ENCODE assay signal across 16 mouse cellular contexts in the genomic region with DNA sequence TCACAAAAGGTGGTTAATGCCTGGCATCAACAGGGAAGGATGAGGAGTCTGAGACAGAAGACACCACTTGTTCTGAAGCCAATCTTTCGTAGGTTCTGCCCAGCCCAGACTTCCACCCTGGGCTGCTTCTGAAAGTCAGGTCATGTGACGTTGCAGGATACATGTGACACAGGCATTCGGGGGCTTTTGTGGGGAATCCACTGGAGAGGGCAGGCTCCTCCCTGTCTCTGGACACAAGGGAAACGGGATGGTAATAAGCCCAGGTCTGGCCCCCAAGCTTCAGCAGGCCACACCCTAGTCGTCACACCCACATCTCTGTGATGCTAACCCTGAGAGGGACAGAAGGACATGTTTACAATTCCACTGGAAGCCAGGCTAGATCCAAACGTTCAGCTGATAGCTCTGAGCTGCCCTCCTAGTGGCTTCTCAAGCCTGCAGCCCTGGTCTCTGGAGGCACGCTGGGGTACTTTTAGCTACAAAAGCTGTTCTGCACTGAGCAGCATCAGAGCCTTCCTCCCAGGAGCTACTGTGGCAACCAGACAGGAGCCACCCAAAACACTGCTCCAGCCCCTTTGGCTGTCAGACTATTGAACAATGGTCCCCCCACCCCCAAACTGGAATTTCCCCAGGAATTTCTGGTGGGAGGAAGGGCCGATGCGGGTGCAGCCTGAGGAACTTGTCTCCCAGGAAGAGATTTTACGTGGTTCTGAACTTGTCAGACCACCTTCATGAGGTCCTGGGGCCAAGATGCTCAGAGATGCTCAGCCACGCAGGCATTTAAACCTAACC. TPM values are rescaled to one million over a fixed set of nuclear protein-coding genes. Genes with fewer than 3 reads are reported as not detected.
DNase-seq lines count a peak whose midpoint lies in the region; ATAC-seq and TF ChIP-seq lines count a peak whose summit lies in the region.
"Had no signal": no experiment of that assay in that cellular context is flagged by ENCODE, and none has a peak within 500 bp of the region (broad histone marks: within the 10 kb centered on the region; RNA-seq: fewer than 3 reads in every experiment).

No protein-coding gene starts in this region.

- H3K4me1 ChIP-seq in kidney, embryonic 16.5 days (ENCODE audit: insufficient read depth, low read length) = peaks cover 11% of the 10 kb centered on the region
- peaks cover 26% of the 10 kb centered on the region for H3K4me1 ChIP-seq in embryonic facial prominence, embryonic 10.5 days
- H3K4me1 ChIP-seq: neural tube, embryonic 15.5 days had no signal

- H3K27me3 ChIP-seq in kidney, embryonic 16.5 days (ENCODE audit: insufficient read depth, low read length) = no peaks in the 10 kb centered on the region
- no peaks in the 10 kb centered on the region for H3K27me3 ChIP-seq in C2C12 (ENCODE audit: control insufficient read depth, insufficient read depth, insufficient read length)
- no peaks in the 10 kb centered on the region for H3K27me3 ChIP-seq in embryonic facial prominence, embryonic 10.5 days (replicated peaks; ENCODE audit: low read depth, poor library complexity, severe bottlenecking)
- H3K27me3 ChIP-seq: embryonic facial prominence, embryonic 12.5 days; neural tube, embryonic 15.5 days had no signal

- H3K36me3 ChIP-seq in kidney, embryonic 16.5 days (ENCODE audit: insufficient read depth, low read length) = no peaks in the 10 kb centered on the region
- no peaks in the 10 kb centered on the region for H3K36me3 ChIP-seq in C2C12 (ENCODE audit: control insufficient read depth, insufficient read depth)
- H3K36me3 ChIP-seq in embryonic facial prominence, embryonic 10.5 days (replicated peaks) = no peaks in the 10 kb centered on the region
- H3K36me3 ChIP-seq: embryonic facial prominence, embryonic 12.5 days; G1E; neural tube, embryonic 15.5 days had no signal

- intact Hi-C loops in gastrocnemius, adult 2 months (cut with DNase I) = no loop called here
- intact Hi-C loops in gastrocnemius, postnatal 14 days (cut with DNase I; ENCODE audit: low total_unique reads) = no loop called here

- peak overlapping the region; percentile 13; the same call in 1 of the 2 replicates for H3K27ac ChIP-seq in gastrocnemius, adult 2 months
- H3K27ac ChIP-seq in kidney, embryonic 16.5 days (ENCODE audit: low read length) = 0 out of 2 replicates have a peak overlapping the region, but pooled peaks have one; percentile 7
- H3K27ac ChIP-seq in embryonic facial prominence, embryonic 10.5 days (replicated peaks) = peak overlapping the region; percentile 3; the same call in 1 of the 2 replicates
- H3K27ac ChIP-seq: embryonic facial prominence, embryonic 12.5 days; neural tube, embryonic 15.5 days had no signal

- H3ac ChIP-seq in C2C12 (ENCODE audit: control insufficient read depth, insufficient read length, low read depth) = no peak overlapping the region

- no peak for DNase-seq in gastrocnemius, adult 2 months
- DNase-seq in gastrocnemius, postnatal 14 days = no peak
- no peak for DNase-seq in kidney, postnatal 10 days
- no peak for DNase-seq in embryonic facial prominence, embryonic 10.5 days (ENCODE audit: low spot score)
- DNase-seq in adrenal gland, postnatal 25 days = no peak
- DNase-seq: cerebellum, postnatal 14 days; liver, postnatal 0 days; right cerebral cortex, adult 18-20 months had no signal

- peak overlapping the region; percentile 16; the same call in 1 of the 2 replicates for H3K9ac ChIP-seq in kidney, embryonic 16.5 days (replicated peaks; ENCODE audit: low read length)
- H3K9ac ChIP-seq: embryonic facial prominence, embryonic 12.5 days; liver, postnatal 0 days; neural tube, embryonic 15.5 days had no signal

- ATAC-seq in kidney, embryonic 16.5 days (ENCODE audit: low FRiP score, low TSS enrichment) = peak; percentile 30
- ATAC-seq in activated CD4-positive, CD25-positive, alpha-beta regulatory T cell, adult 4 months = no peak
- ATAC-seq: inflammation-experienced regulatory T-cells, adult 6 months; liver, postnatal 0 days; midbrain, embryonic 16.5 days had no signal

- no peaks in the 10 kb centered on the region for H3K79me2 ChIP-seq in C2C12 (ENCODE audit: control insufficient read depth, insufficient read depth)

- H3K9me3 ChIP-seq in kidney, embryonic 16.5 days (ENCODE audit: low read length) = no peaks in the 10 kb centered on the region
- H3K9me3 ChIP-seq in embryonic facial prominence, embryonic 10.5 days = no peaks in the 10 kb centered on the region
- H3K9me3 ChIP-seq: embryonic facial prominence, embryonic 12.5 days; G1E; neural tube, embryonic 15.5 days had no signal

- 42% methylated on average over 11 of the region's 11 CpGs for WGBS in kidney, embryonic 16.5 days
- 59% methylated on average over 11 of the region's 11 CpGs for WGBS in embryonic facial prominence, embryonic 10.5 days

- no peak for TF ChIP-seq CTCF in gastrocnemius, adult 2 months (IDR thresholded peaks at IDR 0.05)
- TF ChIP-seq CTCF in C2C12 (IDR thresholded peaks at IDR 0.05; ENCODE audit: control insufficient read depth, insufficient read depth, insufficient read length) = no peak

- no peak overlapping the region for H3K4me3 ChIP-seq in gastrocnemius, adult 2 months
- H3K4me3 ChIP-seq in kidney, embryonic 16.5 days (ENCODE audit: low read length) = no peak overlapping the region
- H3K4me3 ChIP-seq in C2C12 (ENCODE audit: insufficient read depth, poor library complexity, severe bottlenecking) = no peak overlapping the region
- no peak overlapping the region for H3K4me3 ChIP-seq in embryonic facial prominence, embryonic 10.5 days
- H3K4me3 ChIP-seq: embryonic facial prominence, embryonic 12.5 days; neural tube, embryonic 15.5 days had no signal

- H3K4me2 ChIP-seq in kidney, embryonic 16.5 days (replicated peaks; ENCODE audit: low read depth, low read length) = no peak overlapping the region
- H3K4me2 ChIP-seq: embryonic facial prominence, embryonic 12.5 days; neural tube, embryonic 15.5 days had no signal

- H3K79me3 ChIP-seq in C2C12 (ENCODE audit: low read depth) = no peaks in the 10 kb centered on the region

TF ChIP-seq in C2C12, 6 proteins besides CTCF, POLR2A, EP300 and RAD21:
- no peak for TF ChIP-seq MAX (IDR thresholded peaks at IDR 0.05)
- peak; percentile 56 for TF ChIP-seq USF1 (IDR thresholded peaks at IDR 0.05; ENCODE audit: low read depth)

RNA-seq across cellular contexts. Expression of gene Snn, which starts 42.7 kb away (rescaled TPM):
- total RNA-seq in gastrocnemius, adult 2 months (2021) = 1 to 10 TPM; 2.7 to 3.1 TPM
- total RNA-seq in gastrocnemius, postnatal 14 days (2021) = 10 to 100 TPM in 1 of 2 experiments, 1 to 10 TPM in 1; 7.6 to 10.9 TPM
- polyA plus RNA-seq in kidney, embryonic 16.5 days (2015; fragmentation: Nextera tagmentation; extraction: Ambion mirVana) = 40.6 and 42.1 TPM in 2 replicates
- polyA plus RNA-seq in C2C12 (2012; fragmentation: generic; extraction: Trizol) = 54.1 TPM
- polyA plus RNA-seq in embryonic facial prominence, embryonic 10.5 days (2016; fragmentation: Nextera tagmentation; extraction: Ambion mirVana) = 56.5 and 59.5 TPM in 2 replicates
- total RNA-seq in adrenal gland, postnatal 25 days (2021) = 12.5 and 16.7 TPM in 2 replicates
- 1 to 10 TPM in 1 of 2 experiments, under 1 TPM in 1; 0.53 to 1.2 TPM for polyA plus RNA-seq in activated CD4-positive, CD25-positive, alpha-beta regulatory T cell, adult 4 months (2017; shearing (Covaris generic))

RNA-seq across cellular contexts. Expression of gene Litaf, which starts 48.0 kb away (rescaled TPM):
- total RNA-seq in gastrocnemius, adult 2 months (2021) = 1 to 10 TPM; 4.8 to 9.3 TPM
- total RNA-seq in gastrocnemius, postnatal 14 days (2021) = 10 to 100 TPM; 17.0 to 19.2 TPM
- polyA plus RNA-seq in kidney, embryonic 16.5 days (2015; fragmentation: Nextera tagmentation; extraction: Ambion mirVana) = 134 and 138 TPM in 2 replicates
- 116 TPM for polyA plus RNA-seq in C2C12 (2012; fragmentation: generic; extraction: Trizol)
- 97.3 and 115 TPM in 2 replicates for polyA plus RNA-seq in embryonic facial prominence, embryonic 10.5 days (2016; fragmentation: Nextera tagmentation; extraction: Ambion mirVana)
- total RNA-seq in adrenal gland, postnatal 25 days (2021) = 38.6 and 46.5 TPM in 2 replicates
- polyA plus RNA-seq in activated CD4-positive, CD25-positive, alpha-beta regulatory T cell, adult 4 months (2017; shearing (Covaris generic)) = 10 to 100 TPM; 40.1 to 49.5 TPM

Comparison
In these comparisons a context has a peak if more than half of its experiments do, and no peak if none do; other contexts are left out.
1. RNA of gene Snn, which starts 42.7 kb away (polyA plus RNA-seq): 56.5 to 59.5 TPM in embryonic facial prominence, embryonic 10.5 days, 54.1 TPM in C2C12 (single experiment) and 40.6 to 42.1 TPM in kidney, embryonic 16.5 days; 0.53 to 1.2 TPM in activated CD4-positive, CD25-positive, alpha-beta regulatory T cell, adult 4 months; every median in the first group is over 10 times any median in the second.
2. Peak in every context shown above with its lines, with median percentiles within 50 percentile points of each other: H3K27ac ChIP-seq.